Mouse (Mus musculus): ENCODE measurements around the gene Olfr98.
"Not testable (repeated sequence)": the region's sequence is repeated elsewhere in the genome, so short reads cannot be mapped to it uniquely, and the experiment has no call there.

DNA sequence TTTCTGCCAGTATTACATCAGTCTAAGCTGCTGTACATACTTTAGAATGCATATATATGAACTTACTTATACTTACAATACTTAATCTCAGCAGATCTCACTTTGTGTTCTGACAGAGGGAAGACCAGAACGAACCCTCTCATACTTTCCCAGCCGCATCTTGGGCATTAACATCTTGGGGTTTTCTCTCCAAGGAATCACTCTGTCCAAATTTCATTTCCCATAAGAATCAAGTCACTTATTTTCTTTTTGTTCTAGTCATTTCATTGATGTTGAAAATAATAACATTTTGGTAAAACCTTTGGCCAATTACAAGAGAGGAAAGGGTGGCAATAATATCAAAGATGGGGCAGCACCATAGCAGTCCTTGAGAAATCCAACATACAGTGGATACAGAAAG is 26.3 kb downstream of the Olfr98 start, which contains the start of gene Olfr97:
- TF ChIP-seq CTCF (conservative IDR thresholded peaks at IDR 0.05 in 1 of 2, IDR thresholded peaks at IDR 0.05 in 1 of 2; ENCODE audit: low read depth in 2 of 2, low read length in 2 of 2); ETS1 (conservative IDR thresholded peaks at IDR 0.05; ENCODE audit: low read depth, low read length); JUND (conservative IDR thresholded peaks at IDR 0.05; ENCODE audit: low read depth, low read length); EP300 (IDR thresholded peaks at IDR 0.05; ENCODE audit: low read length); POLR2A (IDR thresholded peaks at IDR 0.05; ENCODE audit: low read depth, low read length); ZMIZ1 (IDR thresholded peaks at IDR 0.05; ENCODE audit: low read depth, low read length); NELFE (IDR thresholded peaks at IDR 0.05; ENCODE audit: low read depth, low read length); JUN (IDR thresholded peaks at IDR 0.05; ENCODE audit: insufficient read depth, low read depth, low read length); TBP (conservative IDR thresholded peaks at IDR 0.05; ENCODE audit: low read depth, low read length); E2F4 (IDR thresholded peaks at IDR 0.05; ENCODE audit: insufficient replicate concordance, low read depth, low read length); MAFK (IDR thresholded peaks at IDR 0.05; ENCODE audit: insufficient replicate concordance, low read length); POLR2AphosphoS2 (IDR thresholded peaks at IDR 0.05; ENCODE audit: low read depth, low read length); ZNF384 (IDR thresholded peaks at IDR 0.05; ENCODE audit: low read depth, low read length): not testable (repeated sequence)

Measured in CH12.LX (cell line).